Mouse (Mus musculus) 3134 (cell line): ENCODE data around the gene Bbs9.
"Not testable (repeated sequence)": the region's sequence is repeated elsewhere in the genome, so short reads cannot be mapped to it uniquely, and the experiment has no call there.

Experiments used
- DNase-seq: peaks from one replicate; pipeline ENCODE4 v3.0.0-alpha.2; 2011; ENCODE audit warnings: low spot score; ENCODE audit not compliant: insufficient read length; ENCODE audit errors: extremely low read depth

Bbs9 gene

DNA sequence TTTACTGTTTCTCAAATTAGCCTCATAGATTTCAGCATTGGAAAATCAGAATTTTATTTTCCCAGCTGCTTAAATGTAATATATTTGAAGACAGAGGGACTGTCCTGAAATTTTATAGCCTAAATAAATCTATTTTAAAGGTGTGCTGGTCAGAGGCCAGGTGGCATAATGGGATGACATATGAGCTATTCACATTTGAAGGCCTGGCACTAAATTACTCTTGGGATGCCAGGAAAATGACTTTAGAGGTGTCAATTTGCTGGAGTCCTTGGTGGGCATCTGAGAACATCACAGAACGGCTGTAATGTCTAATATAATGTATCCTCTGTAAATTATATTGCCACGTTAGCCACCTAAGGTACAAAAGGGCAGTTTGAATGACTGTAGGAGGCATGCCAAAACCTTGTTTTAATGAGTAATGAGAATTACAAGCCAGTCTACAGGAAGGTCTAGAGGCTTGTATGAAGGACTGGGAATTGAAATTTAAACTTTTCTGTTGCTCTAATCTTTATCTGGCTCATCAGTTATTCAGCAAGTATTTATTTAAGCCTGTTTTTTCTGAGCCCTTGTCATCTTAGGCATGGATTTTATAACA is 351.8 kb downstream of the Bbs9 start:
- DNase-seq: no peak

- no peak for DNase-seq
Observed at GRCm38 (mm10) chr9:22829212-22829960, 353.9 kb downstream of the Bbs9 start.

DNA sequence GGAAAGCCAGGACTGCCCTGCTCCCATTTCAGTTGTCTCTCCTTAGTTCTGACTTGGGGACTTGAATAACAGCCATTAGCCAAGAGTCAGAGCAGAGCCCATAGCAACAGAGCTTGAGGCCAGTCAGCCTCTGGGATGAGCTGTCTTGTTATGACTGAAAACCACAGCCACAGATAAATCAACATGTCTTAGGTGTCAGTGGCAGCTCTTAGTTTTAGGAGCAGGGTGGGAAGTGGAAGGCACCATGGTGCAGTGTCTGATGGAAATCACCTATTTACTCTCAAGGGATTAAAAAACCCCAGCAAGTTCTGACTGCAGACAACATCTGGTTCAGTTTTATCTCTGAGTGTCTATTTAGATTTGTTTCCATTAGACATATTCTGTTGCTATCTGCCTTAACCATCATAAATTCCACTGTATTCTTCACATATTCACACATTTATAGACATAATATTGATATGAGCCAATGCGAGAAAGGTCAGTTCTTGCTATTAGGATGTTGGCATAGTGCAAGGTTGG is 359.5 kb downstream of the Bbs9 start:
- DNase-seq: no peak

- no peak for DNase-seq
Observed at GRCm38 (mm10) chr9:22837000-22837399, 361.5 kb downstream of the Bbs9 start.

DNA sequence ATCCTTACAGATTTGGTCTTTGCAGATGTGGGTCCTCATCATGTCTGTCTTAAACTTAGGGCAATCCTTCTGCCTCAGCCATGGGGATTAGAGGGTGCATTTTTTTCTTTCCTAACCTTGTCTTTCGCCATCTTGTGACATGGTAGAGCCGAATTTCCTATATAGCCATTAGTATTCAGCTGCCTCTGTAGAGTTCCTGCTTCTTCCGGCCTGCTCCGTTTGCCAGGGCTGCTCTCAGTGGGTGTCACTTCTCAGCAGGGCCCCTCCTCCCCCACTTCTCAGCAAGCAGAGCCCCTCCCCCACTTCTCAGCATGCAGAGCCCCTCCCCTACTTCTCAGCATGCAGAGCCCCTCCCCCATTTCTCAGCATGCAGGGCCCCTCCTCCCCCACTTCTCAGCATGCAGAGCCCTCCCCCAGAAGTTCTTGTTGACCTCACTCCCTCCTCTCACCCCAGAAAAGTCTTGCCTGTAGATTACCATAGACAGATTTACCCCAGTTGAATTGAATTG is 362.2 kb downstream of the Bbs9 start:
- DNase-seq: no peak

GRCm38 (mm10) chr9:22846048-22846447 is 370.5 kb downstream of the Bbs9 start:
- DNase-seq: no peak

- no peak for DNase-seq
Observed at GRCm38 (mm10) chr9:22846783-22847182, 371.3 kb downstream of the Bbs9 start.

DNA sequence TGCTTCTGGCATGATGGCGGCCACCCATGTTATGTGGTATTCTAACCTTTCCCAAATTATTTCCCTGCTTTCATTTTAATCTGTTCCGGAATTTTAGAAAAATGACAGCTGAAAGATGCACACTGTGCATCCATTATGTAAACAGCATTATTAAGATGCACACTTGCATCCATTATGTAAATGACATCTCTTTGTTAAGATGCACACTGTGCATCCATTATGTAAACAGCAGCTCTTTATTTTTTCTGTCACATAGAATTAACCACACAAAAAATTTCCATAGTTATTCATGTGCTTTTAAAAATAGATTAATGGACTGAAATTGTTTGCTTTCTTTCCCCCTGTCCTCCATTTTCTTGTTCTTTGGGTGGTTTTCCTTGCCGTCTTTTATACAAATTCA is 373.3 kb downstream of the Bbs9 start:
- no peak for DNase-seq

- DNase-seq: peak; percentile 10
Observed at GRCm38 (mm10) chr9:22849212-22849611, 373.7 kb downstream of the Bbs9 start.

GRCm38 (mm10) chr9:22869147-22869546 is 393.6 kb downstream of the Bbs9 start:
- not testable (repeated sequence) for DNase-seq

DNA sequence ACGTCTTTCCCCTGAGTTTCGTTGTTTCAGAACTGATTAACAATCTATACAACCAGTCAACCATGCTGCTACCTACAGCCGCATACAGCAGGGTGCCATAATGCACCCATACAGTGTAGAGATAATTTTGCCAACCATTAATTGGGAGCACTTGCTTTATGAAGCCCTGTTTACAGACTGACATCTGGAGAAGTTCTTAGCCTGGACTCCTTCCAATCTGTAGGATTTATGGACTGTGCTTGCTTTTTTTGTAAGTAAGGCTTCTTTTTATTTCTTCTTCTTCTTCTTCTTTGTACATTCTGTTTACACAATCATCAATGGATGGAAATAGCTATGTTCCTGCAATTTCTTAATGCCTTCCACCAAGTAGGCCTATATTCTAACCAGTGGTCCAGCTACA is 395.1 kb downstream of the Bbs9 start:
- DNase-seq: no peak

DNA sequence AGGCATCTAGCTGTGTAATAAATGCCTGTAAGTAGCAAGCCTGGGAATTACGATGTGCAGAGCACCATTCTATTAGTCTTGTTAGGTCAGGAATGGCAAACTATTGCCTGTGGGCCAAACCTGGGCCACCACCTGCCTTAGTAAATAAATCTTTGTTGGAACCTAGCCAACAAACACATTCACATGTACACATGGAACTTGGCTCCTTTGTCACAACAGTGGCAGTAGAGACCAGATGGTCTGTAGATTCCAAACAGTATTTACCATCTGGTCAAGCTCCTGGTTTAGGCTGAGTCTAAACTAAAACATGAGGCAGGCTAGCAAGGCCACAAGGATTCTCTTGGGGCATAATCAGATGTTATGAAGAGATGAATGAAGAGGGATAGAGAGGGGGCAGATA is 399.7 kb downstream of the Bbs9 start:
- DNase-seq: no peak

DNA sequence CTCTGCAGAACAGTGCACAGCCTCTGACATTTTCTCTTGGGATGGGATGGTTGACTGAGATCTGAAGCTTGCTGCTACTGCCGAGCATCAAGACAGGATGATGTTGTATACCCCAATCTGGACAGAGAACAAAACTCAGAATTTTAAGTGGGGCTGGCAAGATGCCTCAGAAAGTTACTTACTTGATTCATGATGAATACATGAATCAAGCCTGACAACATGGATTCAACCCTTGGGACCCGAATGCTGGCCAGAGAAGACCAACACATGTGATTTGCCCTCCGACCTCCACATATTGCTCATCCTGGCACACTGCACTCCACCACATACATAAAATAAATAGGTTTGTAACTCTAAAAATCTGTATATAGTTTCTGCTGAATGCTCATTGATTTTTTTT is 403.8 kb downstream of the Bbs9 start:
- no peak for DNase-seq

DNA sequence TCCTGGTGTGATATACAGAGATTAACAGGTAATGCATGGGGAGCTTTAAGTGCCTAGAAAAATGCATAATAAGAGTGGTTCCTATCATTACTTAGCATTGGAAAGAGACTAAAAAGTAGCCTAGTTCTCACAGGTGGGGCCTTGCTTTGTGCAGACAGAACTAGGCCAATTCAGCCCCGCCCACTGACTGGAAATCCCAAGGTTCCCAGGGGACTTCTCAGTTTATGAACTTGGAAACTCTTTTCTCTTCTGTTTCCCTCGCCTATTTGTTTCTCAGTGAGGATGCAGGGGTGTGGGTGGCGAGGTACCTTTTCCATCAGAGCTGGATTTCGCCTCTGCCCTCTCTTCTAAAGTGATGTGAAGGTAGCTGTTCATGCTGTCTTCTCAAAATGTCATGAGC is 410.8 kb downstream of the Bbs9 start:
- no peak for DNase-seq

DNA sequence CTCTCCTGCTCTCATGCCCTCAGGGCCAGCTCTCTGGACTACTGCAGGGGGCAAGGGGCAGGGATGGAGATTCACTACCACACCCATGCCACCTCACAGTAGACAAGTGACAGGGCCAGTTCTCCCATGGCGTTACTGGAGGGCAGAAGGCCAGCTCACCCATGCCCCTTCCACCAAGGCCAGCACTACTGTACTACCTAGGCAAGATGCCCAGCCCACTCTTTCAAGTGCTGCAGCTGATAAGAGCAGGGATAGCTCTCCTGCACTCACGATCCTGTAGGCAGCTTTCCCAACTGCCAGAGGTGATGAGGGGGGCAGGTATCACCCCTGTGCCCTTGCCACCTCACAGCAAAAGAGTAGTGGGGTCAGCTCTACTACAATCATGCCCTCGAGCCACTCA is 429.9 kb downstream of the Bbs9 start:
- DNase-seq: no peak

DNA sequence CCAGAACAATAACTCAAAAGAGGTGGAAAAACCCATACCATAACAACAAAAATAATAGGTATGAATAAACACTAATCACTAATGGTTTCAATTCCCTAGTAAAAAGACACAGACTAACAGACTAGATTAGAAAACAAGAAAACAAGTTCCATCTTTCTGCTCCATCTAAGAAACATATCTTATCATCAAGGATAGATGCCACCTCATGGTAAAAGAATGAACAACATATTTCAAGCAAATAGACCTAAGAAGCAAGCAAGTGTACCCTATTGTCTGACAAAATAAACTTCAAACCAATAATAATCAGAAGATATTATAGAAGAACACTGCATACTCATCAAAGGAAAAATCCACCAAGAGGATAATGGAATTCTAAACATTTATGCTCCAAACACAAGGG is 441.3 kb downstream of the Bbs9 start:
- no peak for DNase-seq

DNA sequence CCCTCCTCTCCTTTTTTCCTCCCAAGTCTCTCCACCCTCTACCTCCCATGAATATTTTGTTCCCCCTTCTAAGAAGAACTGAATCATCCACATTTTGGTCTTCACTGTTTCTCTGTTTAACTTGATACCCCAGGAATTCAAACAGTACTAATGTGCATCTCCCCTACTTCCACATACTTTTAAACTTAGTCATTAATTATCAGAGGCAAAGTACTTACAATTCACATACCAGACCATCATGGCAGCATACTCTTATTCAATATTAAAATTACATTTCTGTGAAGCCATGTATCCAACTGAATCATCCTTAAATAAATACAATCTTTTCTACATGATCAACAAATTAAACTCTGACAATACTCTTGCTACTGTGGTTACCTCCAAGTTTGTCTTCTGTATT is 460.1 kb downstream of the Bbs9 start:
- no peak for DNase-seq
